Comparison of ENCODE assay signal across 26 mouse cellular contexts in the genomic region with DNA sequence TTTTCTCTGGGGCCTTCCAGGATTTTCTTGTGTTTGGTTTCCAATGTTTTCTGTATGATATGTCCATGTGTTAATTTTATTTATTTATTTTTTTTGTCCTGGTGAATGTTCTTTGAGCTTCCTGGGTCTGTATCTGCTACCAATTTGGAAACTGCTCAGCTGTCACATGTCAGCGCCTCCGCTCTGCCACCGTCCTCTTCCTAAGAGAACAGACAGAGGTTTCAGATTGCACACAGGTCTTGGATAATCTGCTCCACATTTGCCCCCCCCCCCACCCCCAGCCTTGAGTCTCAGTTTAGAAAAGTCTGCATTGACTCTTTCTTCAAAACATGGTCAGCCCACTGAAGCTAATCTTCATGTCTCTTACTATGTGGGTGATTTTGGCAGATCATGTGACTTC. TPM values are rescaled to one million over a fixed set of nuclear protein-coding genes. Genes with fewer than 3 reads are reported as not detected.
A peak's percentile ranks its signal among the peaks of the same experiment; 100 is the strongest.
DNase-seq lines count a peak whose midpoint lies in the region; ATAC-seq lines count a peak whose summit lies in the region.
"Had no signal": no experiment of that assay in that cellular context is flagged by ENCODE, and none has a peak within 500 bp of the region (broad histone marks: within the 10 kb centered on the region; RNA-seq: fewer than 3 reads in every experiment).

No protein-coding gene starts in this region.

- no peak overlapping the region for H3K9ac ChIP-seq in hindbrain, embryonic 16.5 days (ENCODE audit: low read depth, low read length)
- H3K9ac ChIP-seq in forebrain, embryonic 11.5 days (ENCODE audit: low read length) = no peak overlapping the region
- H3K9ac ChIP-seq: forebrain, postnatal 0 days; heart, embryonic 13.5 days; hindbrain, embryonic 12.5 days; hindbrain, embryonic 15.5 days; intestine, embryonic 15.5 days had no signal

- no peak overlapping the region for H3K4me3 ChIP-seq in hindbrain, embryonic 10.5 days
- H3K4me3 ChIP-seq in hindbrain, embryonic 16.5 days (ENCODE audit: low read length) = no peak overlapping the region
- H3K4me3 ChIP-seq in embryonic facial prominence, embryonic 10.5 days = no peak overlapping the region
- no peak overlapping the region for H3K4me3 ChIP-seq in forebrain, embryonic 11.5 days (ENCODE audit: low read depth, low read length)
- H3K4me3 ChIP-seq: forebrain, embryonic 10.5 days; gastrocnemius, adult 2 months; heart, embryonic 13.5 days; hindbrain, embryonic 12.5 days; hindbrain, embryonic 15.5 days; intestine, embryonic 15.5 days had no signal

- no peak overlapping the region for H3K27ac ChIP-seq in hindbrain, embryonic 10.5 days
- H3K27ac ChIP-seq in hindbrain, embryonic 16.5 days (ENCODE audit: low read depth, low read length) = no peak overlapping the region
- H3K27ac ChIP-seq in embryonic facial prominence, embryonic 10.5 days (replicated peaks) = no peak overlapping the region
- no peak overlapping the region for H3K27ac ChIP-seq in forebrain, embryonic 11.5 days (ENCODE audit: low read depth, low read length)
- H3K27ac ChIP-seq: forebrain, embryonic 10.5 days; gastrocnemius, adult 2 months; heart, embryonic 13.5 days; hindbrain, embryonic 12.5 days; hindbrain, embryonic 15.5 days; intestine, embryonic 15.5 days had no signal

- ATAC-seq in hindbrain, embryonic 16.5 days = no peak
- no peak for ATAC-seq in forebrain, embryonic 11.5 days (replicated peaks; ENCODE audit: low FRiP score)
- ATAC-seq: activated CD4-positive, CD25-positive, alpha-beta regulatory T cell, adult 4 months; forebrain, embryonic 14.5 days; forebrain, postnatal 0 days; intestine, embryonic 15.5 days had no signal

- no peak overlapping the region for H3K4me2 ChIP-seq in hindbrain, embryonic 16.5 days (ENCODE audit: low read length)
- H3K4me2 ChIP-seq in forebrain, embryonic 11.5 days (ENCODE audit: low read depth, low read length, severe bottlenecking) = no peak overlapping the region
- H3K4me2 ChIP-seq: heart, embryonic 13.5 days; hindbrain, embryonic 12.5 days; hindbrain, embryonic 15.5 days; intestine, embryonic 15.5 days had no signal

- H3K4me1 ChIP-seq in hindbrain, embryonic 10.5 days (replicated peaks) = peaks cover under 1% of the 10 kb centered on the region; the same call in 1 of the 2 replicates
- no peaks in the 10 kb centered on the region for H3K4me1 ChIP-seq in hindbrain, embryonic 16.5 days (ENCODE audit: control insufficient read depth, insufficient read depth, low read depth, low read length)
- H3K4me1 ChIP-seq in embryonic facial prominence, embryonic 10.5 days = peaks cover 32% of the 10 kb centered on the region
- no peaks in the 10 kb centered on the region for H3K4me1 ChIP-seq in forebrain, embryonic 11.5 days (replicated peaks; ENCODE audit: control insufficient read depth, insufficient read depth, low read length)
- H3K4me1 ChIP-seq: forebrain, embryonic 10.5 days; heart, embryonic 13.5 days; hindbrain, embryonic 12.5 days; hindbrain, embryonic 15.5 days; intestine, embryonic 15.5 days had no signal

- H3K27me3 ChIP-seq in hindbrain, embryonic 10.5 days (ENCODE audit: insufficient read depth, poor library complexity, severe bottlenecking) = no peaks in the 10 kb centered on the region
- no peaks in the 10 kb centered on the region for H3K27me3 ChIP-seq in hindbrain, embryonic 16.5 days (replicated peaks; ENCODE audit: control insufficient read depth, insufficient read depth, low read length)
- H3K27me3 ChIP-seq in embryonic facial prominence, embryonic 10.5 days (replicated peaks; ENCODE audit: low read depth, poor library complexity, severe bottlenecking) = no peaks in the 10 kb centered on the region
- H3K27me3 ChIP-seq in forebrain, embryonic 11.5 days (ENCODE audit: control insufficient read depth, insufficient read depth, low read length) = no peaks in the 10 kb centered on the region
- H3K27me3 ChIP-seq: heart, embryonic 13.5 days; hindbrain, embryonic 12.5 days; hindbrain, embryonic 15.5 days; intestine, embryonic 15.5 days had no signal

- no peaks in the 10 kb centered on the region for H3K36me3 ChIP-seq in hindbrain, embryonic 10.5 days
- H3K36me3 ChIP-seq in hindbrain, embryonic 16.5 days (ENCODE audit: control insufficient read depth, insufficient read depth, low read length) = no peaks in the 10 kb centered on the region
- no peaks in the 10 kb centered on the region for H3K36me3 ChIP-seq in embryonic facial prominence, embryonic 10.5 days (replicated peaks)
- no peaks in the 10 kb centered on the region for H3K36me3 ChIP-seq in forebrain, embryonic 11.5 days (ENCODE audit: control insufficient read depth, insufficient read depth, low read length)
- H3K36me3 ChIP-seq: forebrain, embryonic 10.5 days; heart, embryonic 13.5 days; hindbrain, embryonic 12.5 days; hindbrain, embryonic 15.5 days; intestine, embryonic 15.5 days had no signal

- H3K9me3 ChIP-seq in hindbrain, embryonic 10.5 days = no peaks in the 10 kb centered on the region
- H3K9me3 ChIP-seq in hindbrain, embryonic 16.5 days (ENCODE audit: control insufficient read depth, low read length) = no peaks in the 10 kb centered on the region
- H3K9me3 ChIP-seq in embryonic facial prominence, embryonic 10.5 days = no peaks in the 10 kb centered on the region
- no peaks in the 10 kb centered on the region for H3K9me3 ChIP-seq in forebrain, embryonic 11.5 days (ENCODE audit: control insufficient read depth, low read length)
- H3K9me3 ChIP-seq: forebrain, embryonic 10.5 days; heart, embryonic 13.5 days; hindbrain, embryonic 12.5 days; hindbrain, embryonic 15.5 days; intestine, embryonic 15.5 days had no signal

- 57% methylated on average over 3 of the region's 3 CpGs for WGBS in hindbrain, embryonic 10.5 days
- WGBS in hindbrain, embryonic 16.5 days = 73% methylated on average over 3 of the region's 3 CpGs
- 24% methylated on average over 3 of the region's 3 CpGs for WGBS in embryonic facial prominence, embryonic 10.5 days
- WGBS in forebrain, embryonic 11.5 days = 59% methylated on average over 3 of the region's 3 CpGs

- peak; percentile 52 for DNase-seq in embryo, embryonic 10 days (ENCODE audit: low spot score)
- no peak for DNase-seq in embryo, embryonic 9.5 days (ENCODE audit: extremely low spot score)
- DNase-seq in hindbrain, embryonic 10.5 days (ENCODE audit: low spot score) = peak; percentile 24
- DNase-seq in embryonic facial prominence, embryonic 10.5 days (ENCODE audit: low spot score) = peak; percentile 59
- no peak for DNase-seq in forebrain, embryonic 11.5 days (ENCODE audit: low spot score)
- DNase-seq in gastrocnemius, postnatal 25 days = no peak
- DNase-seq: adrenal gland, adult 8-10 months; adrenal gland, postnatal 25 days; cerebellum, adult 11-12 months; cerebellum, adult 8-10 months; cerebellum, postnatal 14 days; forebrain, postnatal 0 days; gastrocnemius, adult 2 months; gastrocnemius, postnatal 14 days; heart, postnatal 14 days; heart, postnatal 4 days; kidney, adult 11 months had no signal

RNA-seq across cellular contexts. Expression of a gene that starts 10.5 kb away (rescaled TPM):
- polyA plus RNA-seq in hindbrain, embryonic 10.5 days (2016; fragmentation: Nextera tagmentation; extraction: Ambion mirVana) = 0.06 and 0.26 TPM in 2 replicates
- polyA plus RNA-seq in hindbrain, embryonic 16.5 days (2015; fragmentation: Nextera tagmentation; extraction: Ambion mirVana) = 0.09 and 0.34 TPM in 2 replicates
- 0.09 TPM in 1 of 2 replicates, not detected in the other for polyA plus RNA-seq in embryonic facial prominence, embryonic 10.5 days (2016; fragmentation: Nextera tagmentation; extraction: Ambion mirVana)
- polyA plus RNA-seq in forebrain, embryonic 11.5 days (2014; fragmentation: Nextera tagmentation; extraction: Ambion mirVana) = 0.05 and 0.29 TPM in 2 replicates
- total RNA-seq in gastrocnemius, postnatal 25 days (2021) = not detected
- total RNA-seq: adrenal gland, postnatal 25 days; ES-E14; gastrocnemius, adult 2 months had no signal
- polyA plus RNA-seq: activated CD4-positive, CD25-positive, alpha-beta regulatory T cell, adult 4 months; forebrain, embryonic 10.5 days; heart, embryonic 13.5 days; intestine, embryonic 15.5 days had no signal

RNA-seq across cellular contexts. Expression of a gene that starts 35.0 kb away (rescaled TPM):
- polyA plus RNA-seq in hindbrain, embryonic 10.5 days (2016; fragmentation: Nextera tagmentation; extraction: Ambion mirVana) = 19.5 and 19.7 TPM in 2 replicates
- polyA plus RNA-seq in hindbrain, embryonic 16.5 days (2015; fragmentation: Nextera tagmentation; extraction: Ambion mirVana) = 24.4 and 27.1 TPM in 2 replicates
- polyA plus RNA-seq in embryonic facial prominence, embryonic 10.5 days (2016; fragmentation: Nextera tagmentation; extraction: Ambion mirVana) = 18.8 and 21.2 TPM in 2 replicates
- polyA plus RNA-seq in forebrain, embryonic 11.5 days (2014; fragmentation: Nextera tagmentation; extraction: Ambion mirVana) = 24.9 and 28.2 TPM in 2 replicates
- 10 to 100 TPM; 26.4 to 27.6 TPM for total RNA-seq in gastrocnemius, postnatal 25 days (2021)

Comparison
In these comparisons a context has a peak if more than half of its experiments do, and no peak if none do; other contexts are left out.
1. DNase-seq: peak in embryo, embryonic 10 days (single experiment), hindbrain, embryonic 10.5 days (single experiment) and embryonic facial prominence, embryonic 10.5 days (single experiment); none in embryo, embryonic 9.5 days (single experiment), forebrain, embryonic 11.5 days (single experiment) and gastrocnemius, postnatal 25 days (single experiment).